Mouse (Mus musculus) adrenal gland, postnatal 36 days (tissue): ENCODE data around the gene Spryd3. TPM values are rescaled to one million over a fixed set of nuclear protein-coding genes. Genes with fewer than 3 reads are reported as not detected.
A peak's percentile ranks its signal among the peaks of the same experiment; 100 is the strongest.
"Not testable (repeated sequence)": the region's sequence is repeated elsewhere in the genome, so short reads cannot be mapped to it uniquely, and the experiment has no call there.

Experiments used
- DNase-seq, 2 experiments: peaks; one replicate each; pipeline ENCODE4 v3.0.0; 2021; ENCODE audit warnings: mixed read lengths in 1 of 2
- total RNA-seq, 2 experiments: library from RNA; stranded (reverse); gene quantifications; 2 replicates each; pipeline ENCODE4 v1.2.3; 2021

Gene Spryd3
- total RNA-seq, 2 experiments from 2014 or later = 34.4 to 42.4 TPM

- DNase-seq = no peak
Measured at GRCm38 (mm10) chr15:102099771-102100160, 36.3 kb downstream of the Spryd3 start.

GRCm38 (mm10) chr15:102099260-102099659 is 36.8 kb downstream of the Spryd3 start:
- DNase-seq = no peak

- DNase-seq = no peak
Measured at GRCm38 (mm10) chr15:102097991-102098555, 38.0 kb downstream of the Spryd3 start.

GRCm38 (mm10) chr15:102097147-102097915 is 38.7 kb downstream of the Spryd3 start:
- no peak for DNase-seq

DNA sequence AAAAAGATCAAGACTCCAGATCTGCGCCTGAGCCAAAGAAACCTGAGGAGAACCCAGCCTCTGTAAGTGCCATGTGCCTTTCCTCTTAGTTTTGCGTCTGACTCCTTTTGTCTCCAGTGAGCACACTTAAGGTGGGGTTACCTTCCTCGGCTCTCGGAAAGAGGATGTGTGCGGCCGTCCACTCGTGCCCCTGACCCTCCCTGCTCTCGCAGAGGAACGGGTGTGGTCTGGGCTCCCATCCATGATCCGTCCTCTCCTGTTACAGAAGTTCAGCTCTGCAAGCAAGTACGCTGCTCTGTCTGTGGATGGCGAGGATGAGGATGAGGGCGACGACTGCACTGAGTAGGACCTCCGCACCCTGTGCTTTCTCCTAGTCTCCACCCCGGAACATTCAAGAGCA is 41.0 kb downstream of the Spryd3 start:
- DNase-seq = no peak

DNA sequence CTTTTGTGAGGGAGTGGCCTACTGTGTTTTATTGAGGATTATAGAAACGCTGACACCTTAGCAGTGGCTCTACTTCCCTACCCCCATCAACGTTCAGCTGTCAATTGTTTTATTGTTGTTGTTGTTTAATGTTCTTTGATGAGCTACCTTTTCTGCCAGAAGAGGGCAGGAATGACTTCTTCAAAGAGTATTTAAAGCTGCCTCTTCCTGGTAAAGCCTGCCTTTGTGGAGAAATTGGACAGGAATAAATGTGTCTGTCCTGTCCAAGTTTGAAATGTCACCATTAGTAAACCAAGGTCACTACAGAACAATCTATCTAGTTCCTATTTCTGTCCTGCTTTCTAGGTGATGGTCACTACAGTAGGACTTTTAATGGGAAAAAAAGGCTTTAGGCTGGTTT is 41.9 kb downstream of the Spryd3 start:
- no peak for DNase-seq

- DNase-seq = no peak
Measured at GRCm38 (mm10) chr15:102092222-102092621, 43.8 kb downstream of the Spryd3 start.

DNA sequence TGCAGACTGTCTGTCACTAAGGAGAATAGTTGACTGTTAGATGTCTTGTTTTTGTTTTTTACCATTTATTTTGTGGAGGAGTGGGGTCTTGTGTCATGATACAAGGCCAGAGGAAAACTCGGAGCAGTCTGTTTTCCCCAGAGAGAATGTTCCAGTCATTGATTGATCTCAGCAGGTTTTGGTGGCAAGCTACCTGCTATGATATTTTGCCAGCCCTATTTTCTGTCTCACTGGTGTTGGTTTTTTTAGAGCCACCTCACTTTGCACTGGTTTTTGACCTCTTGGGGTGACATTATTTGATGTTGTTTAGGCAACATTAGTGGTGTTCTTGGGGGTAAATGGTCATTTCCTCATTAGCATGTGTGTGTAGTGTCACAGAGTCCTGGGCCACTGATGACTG is 44.3 kb downstream of the Spryd3 start:
- DNase-seq = no peak

GRCm38 (mm10) chr15:102091063-102091679 is 44.9 kb downstream of the Spryd3 start:
- DNase-seq = peak; percentile 71 to 75

DNA sequence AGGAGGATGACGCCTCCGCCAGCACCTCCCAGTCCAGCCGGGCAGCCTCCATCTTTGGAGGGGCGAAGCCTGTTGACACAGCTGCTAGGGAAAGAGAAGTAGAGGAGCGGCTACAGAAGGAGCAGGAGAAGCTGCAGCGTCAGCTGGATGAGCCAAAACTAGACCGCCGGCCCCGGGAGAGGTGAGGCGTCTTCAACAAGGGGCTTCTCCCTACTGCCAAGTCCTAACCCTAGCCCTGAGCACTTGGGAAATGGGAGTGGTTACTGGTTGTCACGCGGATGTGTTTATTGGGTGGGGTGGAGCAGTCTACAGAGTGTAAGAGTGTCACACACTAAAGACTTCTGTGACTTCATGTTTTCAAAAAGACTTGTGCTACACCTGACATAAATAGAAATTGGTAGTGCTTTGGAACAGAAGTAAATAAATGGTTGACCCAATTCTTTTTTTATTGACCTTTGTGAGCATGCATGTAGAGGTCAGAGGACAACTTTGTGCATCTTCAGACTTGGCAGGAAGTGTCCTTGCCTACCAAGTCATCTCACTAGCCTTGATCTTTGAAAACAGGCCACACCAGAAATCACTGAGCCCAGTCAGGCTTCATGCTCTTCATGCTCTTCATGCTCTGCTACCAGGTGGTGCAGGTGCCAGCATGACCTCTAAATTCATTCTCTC is 46.0 kb downstream of the Spryd3 start:
- no peak for DNase-seq

DNA sequence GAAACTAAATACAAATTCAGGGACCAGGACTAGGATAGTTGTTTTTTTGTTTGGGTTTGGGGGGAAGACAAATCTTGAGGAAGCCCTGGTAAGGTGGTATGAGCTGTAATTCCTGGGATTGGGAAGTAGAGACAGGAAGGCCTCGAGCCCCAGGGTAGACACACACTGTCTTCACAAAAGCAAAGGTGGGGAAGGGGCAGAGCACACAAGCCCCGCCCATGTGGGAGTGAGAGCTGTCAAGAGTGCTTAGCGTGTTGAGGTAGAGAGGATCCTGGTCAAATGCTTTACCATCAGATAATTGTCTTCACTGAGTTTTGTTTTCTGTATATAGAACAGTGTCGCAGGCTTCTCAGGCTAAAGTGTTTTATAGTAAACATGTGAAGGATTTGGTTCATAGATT is 53.0 kb downstream of the Spryd3 start:
- DNase-seq = no peak

GRCm38 (mm10) chr15:102082148-102082547 is 53.9 kb downstream of the Spryd3 start:
- DNase-seq = no peak

DNA sequence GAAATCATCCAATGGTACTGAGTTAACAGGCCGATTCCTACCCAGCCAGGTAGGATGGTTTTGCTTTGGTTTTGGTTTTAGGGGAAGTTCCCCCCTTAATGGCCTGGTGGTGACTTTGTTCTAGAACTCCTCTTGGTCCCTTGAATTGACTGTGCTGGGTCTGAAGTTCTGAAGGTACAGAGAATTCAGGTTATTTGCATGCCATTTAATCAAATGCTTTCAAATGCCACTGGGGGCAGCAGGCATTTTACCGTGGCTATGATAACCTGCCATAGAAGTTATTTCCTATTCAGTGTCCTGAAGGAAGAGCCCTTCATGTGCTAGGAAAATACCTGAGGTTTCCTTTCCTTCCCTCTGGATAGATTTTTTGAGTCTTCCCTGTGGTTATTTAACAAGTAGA is 55.6 kb downstream of the Spryd3 start:
- DNase-seq = no peak

DNA sequence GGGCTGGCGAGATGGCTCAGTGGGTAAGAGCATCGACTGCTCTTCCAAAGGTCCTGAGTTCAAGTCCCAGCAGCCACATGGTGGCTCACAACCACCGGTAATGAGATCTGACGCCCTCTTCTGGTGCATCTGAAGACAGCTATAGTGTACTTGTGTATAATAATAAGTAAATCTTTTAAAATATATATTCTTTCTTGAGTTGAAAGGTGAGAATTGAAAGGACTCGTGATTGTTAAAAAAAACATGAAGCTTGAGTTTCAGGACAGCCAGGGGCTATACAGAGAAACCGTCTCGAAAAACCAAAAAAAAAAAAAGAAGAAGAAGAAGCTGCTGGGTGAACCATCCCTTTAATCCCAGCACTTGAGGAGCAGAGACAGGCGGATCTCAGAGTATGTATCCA is 56.1 kb downstream of the Spryd3 start:
- DNase-seq = not testable (repeated sequence)

GRCm38 (mm10) chr15:102079221-102079620 is 56.8 kb downstream of the Spryd3 start:
- no peak for DNase-seq

DNA sequence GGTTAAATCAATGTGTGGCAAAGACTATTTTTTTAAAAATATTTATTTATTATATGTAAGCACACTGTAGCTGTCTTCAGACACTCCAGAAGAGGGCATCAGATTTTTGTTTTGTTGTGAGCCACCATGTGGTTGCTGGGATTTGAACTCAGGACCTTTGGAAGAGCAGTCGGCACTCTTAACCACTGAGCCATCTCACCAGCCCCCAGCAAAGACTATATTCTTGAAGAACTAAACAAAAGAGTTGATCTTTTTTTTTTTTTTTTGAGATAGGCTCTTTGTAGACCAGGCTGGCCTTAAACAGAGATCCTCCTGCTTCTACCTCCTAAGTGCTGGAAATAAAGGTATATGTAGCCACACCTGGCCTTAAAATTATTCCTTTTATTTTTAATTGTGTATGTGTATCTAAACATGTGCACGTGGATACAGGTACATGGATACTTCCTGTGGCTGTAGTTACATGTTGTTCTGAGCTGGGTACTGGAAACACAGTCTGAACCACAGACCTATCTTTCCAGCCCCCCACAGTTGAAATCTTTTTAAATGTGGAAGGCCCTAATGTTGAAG is 58.8 kb downstream of the Spryd3 start:
- no peak for DNase-seq

DNA sequence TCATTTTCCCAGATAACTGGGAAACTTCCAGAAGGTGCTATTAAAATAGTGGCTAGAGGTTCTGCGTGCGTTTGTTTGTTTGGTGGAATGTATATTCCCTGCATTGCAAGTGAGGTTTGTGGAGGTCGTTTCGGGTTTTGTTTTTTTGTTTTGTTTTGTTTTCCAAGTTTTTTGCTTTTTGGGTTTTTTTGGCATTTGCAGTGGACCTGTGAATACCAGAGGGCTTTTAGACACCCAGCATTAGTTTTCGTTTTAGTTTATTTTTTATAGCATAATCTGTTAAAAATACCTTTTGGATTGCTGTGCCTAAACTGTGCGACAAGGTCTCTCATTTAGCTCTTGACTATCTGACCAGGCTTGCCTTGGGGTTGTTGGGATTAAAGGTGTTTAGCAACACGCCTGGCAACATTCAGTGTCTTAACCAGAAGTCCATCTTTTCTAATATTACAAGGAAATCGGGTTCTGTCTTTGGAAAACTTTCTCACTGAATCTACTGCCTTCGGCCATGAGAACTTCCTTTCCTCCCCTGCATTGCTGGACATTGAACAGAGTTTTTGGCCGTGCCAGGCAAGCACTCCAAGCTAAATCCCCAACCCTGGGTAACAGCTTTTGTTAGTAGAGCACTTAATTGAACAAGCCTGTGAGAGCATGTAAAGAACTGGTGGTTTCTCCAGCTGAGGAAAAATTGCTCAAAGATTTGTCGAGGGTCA is 61.0 kb downstream of the Spryd3 start:
- DNase-seq = no peak

- peak; percentile 75 to 80 for DNase-seq
Measured at GRCm38 (mm10) chr15:102074070-102074731, 61.8 kb downstream of the Spryd3 start.

GRCm38 (mm10) chr15:102073559-102074069 is 62.4 kb downstream of the Spryd3 start, which contains the start of gene Eif4b:
TSS of gene Eif4b (plus strand) at chr15:102073773.
- DNase-seq = peak; percentile 99 to 100

DNA sequence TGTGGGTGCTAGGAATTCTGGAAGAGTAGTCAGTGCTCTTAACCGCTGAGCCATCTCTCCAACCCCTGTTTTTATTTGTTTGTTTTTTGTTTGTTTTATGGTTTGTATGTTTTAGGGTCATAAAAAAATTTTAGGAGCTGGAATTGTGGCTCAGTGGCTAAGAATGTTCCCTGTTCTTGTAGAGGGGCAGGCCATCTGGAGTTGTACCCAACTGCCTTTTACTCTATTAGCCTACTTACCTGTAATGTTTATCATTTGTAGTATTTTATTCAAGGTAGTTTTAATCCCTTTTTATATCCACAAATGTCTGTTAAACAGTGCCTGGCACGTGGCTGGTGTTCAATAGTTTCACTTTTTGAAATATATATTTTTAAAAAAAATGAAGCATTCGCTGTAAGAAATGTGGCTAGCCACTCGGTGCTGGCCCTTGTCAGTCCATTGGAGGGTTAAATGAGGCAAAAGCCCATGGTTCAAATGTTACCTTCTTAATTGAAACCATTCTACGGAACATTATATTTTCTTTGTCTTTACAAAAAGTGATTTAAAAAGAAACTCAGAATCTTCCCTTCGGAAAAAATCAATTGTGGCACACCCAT is 63.0 kb downstream of the Spryd3 start:
- DNase-seq = no peak
